Mouse (Mus musculus) sigmoid colon, adult 10 weeks (tissue): ENCODE data around the gene Gm11084. TPM values are rescaled to one million over a fixed set of nuclear protein-coding genes. Genes with fewer than 3 reads are reported as not detected.

ENCODE experiments used
- polyA plus RNA-seq: library from polyadenylated mRNA; stranded (reverse); fragments of 350-450 nt; fragmentation: Illumina TruSeq; extraction: RNeasy Lipid Tissue Mini Kit (QIAGEN cat#74804); gene quantifications from one replicate; pipeline ENCODE4 v1.2.3, GENCODE M21; 2014; ENCODE audit warnings: low read depth, low replicate concordance

Gm11084 gene
- polyA plus RNA-seq, result not detected

GRCm38 (mm10) chr2:72986616-72987015, at the start of gene Gm11084:
TSS of gene Gm11084 (minus strand) at chr2:72986716.

GRCm38 (mm10) chr2:72980337-72981074, 6.0 kb downstream of the Gm11084 start, which contains the start of gene Sp3:
TSS of gene Sp3 (minus strand) at chr2:72980446.

Other genes with a start within 250 kb of the Gm11084 start
- 351 TPM for gene Sp3, start 6.3 kb downstream of the Gm11084 start, polyA plus RNA-seq
- 236 TPM for gene Ola1, start 232.2 kb upstream of the Gm11084 start, polyA plus RNA-seq